Mouse (Mus musculus): ENCODE results near the gene Rgcc.

DNA sequence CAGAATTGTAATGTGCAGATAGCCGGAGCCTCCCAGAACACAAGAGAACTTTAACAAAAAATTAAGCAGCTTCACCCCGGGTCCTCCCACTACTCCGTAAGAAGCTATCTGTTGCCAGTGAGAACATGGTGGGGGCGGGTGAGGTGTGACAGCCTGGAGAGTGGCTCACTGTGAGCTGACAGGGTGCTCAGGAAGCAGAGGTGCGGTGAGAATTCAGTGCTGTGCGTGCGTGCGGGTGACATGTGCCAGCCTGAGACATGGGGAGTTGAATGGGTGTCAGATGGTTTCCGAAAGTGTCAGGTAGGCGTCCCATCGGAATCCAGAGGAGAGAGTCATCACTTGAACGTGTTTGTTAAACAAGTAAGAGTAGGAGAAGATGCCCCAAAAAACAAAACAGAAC, 62.0 kb downstream of the Rgcc start:
- TF ChIP-seq ZNF384 (IDR thresholded peaks at IDR 0.05; ENCODE audit: low read depth, low read length) (no peak), HCFC1 (IDR thresholded peaks at IDR 0.05; ENCODE audit: borderline replicate concordance, insufficient read depth, low read length) (no peak), MAFK (IDR thresholded peaks at IDR 0.05; ENCODE audit: insufficient read depth, low read depth, low read length) (no peak), ZC3H11A (IDR thresholded peaks at IDR 0.05; ENCODE audit: borderline replicate concordance, low read depth, low read length) (no peak)
